Mouse (Mus musculus) kidney, adult 11 months (tissue): Measurements from ENCODE around the gene Frs3.

Experiments used
- DNase-seq: peaks from one replicate; pipeline ENCODE4 v3.0.0; 2022

The Frs3 gene

GRCm38 (mm10) chr17:47737271-47738065 lies 48.6 kb downstream of the Frs3 start:
- peak; percentile 95 for DNase-seq

DNA sequence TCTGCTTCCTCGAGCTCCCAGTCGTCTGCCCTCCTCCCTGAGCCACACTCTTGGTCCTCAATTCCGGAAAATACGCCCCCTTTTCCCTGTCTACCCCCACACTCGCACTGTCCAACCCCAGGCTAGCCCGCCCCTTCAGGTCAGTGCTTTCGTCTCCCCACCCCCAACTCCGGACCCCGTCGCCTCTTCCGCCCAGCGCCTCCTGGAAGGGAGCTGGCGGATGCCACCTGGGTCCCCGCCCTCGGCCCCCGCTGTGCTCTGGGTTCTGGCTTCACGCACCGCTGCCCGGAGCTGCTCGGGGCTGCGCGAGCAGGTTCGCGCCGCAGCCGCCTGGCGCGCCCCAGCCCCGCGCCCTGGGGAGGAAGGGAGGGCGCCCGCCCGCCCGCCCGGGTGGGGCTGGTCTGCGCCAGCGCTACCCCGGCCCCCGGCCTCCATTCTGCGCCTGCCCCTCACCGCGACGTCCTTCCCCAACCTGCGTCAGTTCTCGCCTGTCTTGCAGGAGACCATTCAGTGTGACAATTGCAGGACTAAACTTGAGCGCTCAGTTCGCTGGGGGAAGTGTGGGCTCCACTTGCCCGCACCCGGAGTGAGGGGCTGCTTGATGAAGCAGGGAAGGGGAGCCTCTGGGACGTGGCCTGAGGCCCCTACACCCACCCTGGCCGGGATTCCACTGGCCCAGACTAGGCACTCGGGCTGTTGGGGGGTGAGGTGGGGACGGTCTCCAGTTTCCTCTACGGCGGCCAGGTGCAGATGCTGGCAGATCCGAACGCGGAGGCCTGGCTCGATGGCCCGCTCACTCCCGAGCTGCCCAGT lies 49.4 kb downstream of the Frs3 start:
- DNase-seq = peak; percentile 76

- DNase-seq = peak; percentile 64
Observed at GRCm38 (mm10) chr17:47738879-47739798, 50.3 kb downstream of the Frs3 start.

- DNase-seq = no peak
Observed at GRCm38 (mm10) chr17:47740186-47740585, 51.4 kb downstream of the Frs3 start.

GRCm38 (mm10) chr17:47742991-47743734 lies 54.3 kb downstream of the Frs3 start:
- no peak for DNase-seq

GRCm38 (mm10) chr17:47744086-47744485 lies 55.3 kb downstream of the Frs3 start:
- no peak for DNase-seq

- DNase-seq = no peak
Observed at GRCm38 (mm10) chr17:47744746-47745368, 56.0 kb downstream of the Frs3 start.

- peak; percentile 40 for DNase-seq
Observed at GRCm38 (mm10) chr17:47748791-47749553, 60.1 kb downstream of the Frs3 start.

DNA sequence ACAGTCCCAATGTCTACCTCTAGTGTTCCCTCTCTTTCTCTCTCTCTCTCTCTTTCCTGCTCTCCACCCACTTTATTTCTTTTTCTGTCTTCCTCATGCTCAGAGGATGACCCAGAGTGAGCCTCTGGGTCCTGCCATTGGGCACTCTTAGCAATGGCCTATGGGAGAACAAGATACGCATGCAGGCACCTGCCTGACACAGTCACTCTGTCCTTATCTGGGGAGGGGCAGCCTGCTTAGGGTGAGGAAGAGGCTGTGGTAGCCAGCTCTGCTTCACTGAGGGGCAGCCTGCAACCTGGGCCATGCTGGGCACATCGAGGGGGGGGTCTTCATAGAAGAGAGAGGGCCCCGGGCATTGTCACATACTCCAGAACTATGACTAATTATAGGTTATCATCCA lies 60.8 kb downstream of the Frs3 start:
- DNase-seq = no peak

DNA sequence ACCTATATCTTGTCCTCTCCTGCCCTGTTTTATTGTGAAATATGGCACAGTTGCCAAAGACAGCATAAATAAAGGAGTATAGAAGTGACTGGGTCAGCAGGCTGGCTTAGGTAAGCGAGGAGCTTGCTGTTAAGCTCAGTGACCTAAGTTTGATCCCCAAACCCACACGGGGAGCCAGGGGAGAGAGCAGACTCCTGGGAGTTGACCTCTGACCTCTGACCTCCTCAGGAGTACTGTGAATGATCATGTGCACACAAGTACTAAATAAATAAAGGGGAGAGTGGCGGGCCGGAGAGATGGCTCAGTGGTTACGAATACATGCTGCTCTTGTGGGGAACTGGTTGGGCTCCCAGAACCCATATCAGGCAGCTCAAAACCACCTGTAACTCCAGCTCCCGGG lies 61.3 kb downstream of the Frs3 start:
- no peak for DNase-seq

- no peak for DNase-seq
Observed at GRCm38 (mm10) chr17:47751811-47752210, 63.0 kb downstream of the Frs3 start.

DNA sequence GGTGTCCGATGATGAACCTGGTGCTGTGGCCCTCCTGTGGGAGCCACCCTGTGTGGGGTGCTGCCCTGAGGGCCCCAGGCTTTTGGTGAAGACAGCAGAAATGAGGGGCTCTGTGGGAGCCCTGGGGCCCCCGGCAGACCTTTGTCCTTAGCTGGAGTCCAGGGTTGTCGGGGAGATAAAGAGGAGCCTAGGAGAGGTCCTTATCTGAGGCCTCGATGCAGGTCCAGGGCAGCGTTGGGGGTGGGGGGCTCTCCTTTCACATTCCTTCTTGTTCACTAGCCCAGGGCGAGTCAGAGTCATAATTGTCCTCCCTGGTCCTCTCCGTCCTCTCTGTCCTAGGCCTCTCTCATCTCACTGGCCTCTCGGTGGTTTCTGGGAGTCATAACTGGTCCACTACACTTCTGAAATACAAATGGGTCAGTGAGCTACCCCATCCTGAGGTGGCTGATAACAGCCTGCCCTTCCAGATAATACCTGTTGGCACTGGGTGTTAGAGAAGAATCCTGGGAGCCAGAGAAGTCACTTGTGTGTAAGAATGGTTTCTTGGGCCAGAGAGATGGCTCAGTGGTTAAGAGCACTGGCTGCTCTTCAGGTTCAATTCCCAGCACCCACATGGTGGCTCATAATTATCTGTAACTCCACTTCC lies 64.4 kb downstream of the Frs3 start:
- DNase-seq = no peak
